Mouse (Mus musculus) G1E (cell line): ENCODE measurements around the gene St8sia1. TPM values are rescaled to one million over a fixed set of nuclear protein-coding genes. Genes with fewer than 3 reads are reported as not detected.

ENCODE experiments used
- ATAC-seq: 2 replicates; pipeline ENCODE4 v1.8.0; 2016; ENCODE audit warnings: mild to moderate bottlenecking; ENCODE audit not compliant: insufficient number of reproducible peaks, poor library complexity, low FRiP score, severe bottlenecking; ENCODE audit errors: extremely low read depth
- DNase-seq: peaks from one replicate; pipeline ENCODE4 v3.0.0; 2012; ENCODE audit warnings: low spot score
- H3K27me3 ChIP-seq: 2 replicates; pipeline ENCODE4 v1.6.1; 2012; ENCODE audit warnings: mild to moderate bottlenecking, low read length, inconsistent platforms; ENCODE audit not compliant: insufficient read depth
- H3K36me3 ChIP-seq: replicated peaks from 2 replicates; pipeline ENCODE3; 2012; ENCODE audit warnings: mild to moderate bottlenecking, inconsistent platforms
- H3K4me1 ChIP-seq: 2 replicates; pipeline ENCODE4 v1.6.1; 2012; ENCODE audit warnings: low read depth, low read length, inconsistent platforms, mixed read lengths; ENCODE audit not compliant: insufficient read depth
- H3K4me3 ChIP-seq: 2 replicates; pipeline ENCODE4 v1.5.1; 2012; ENCODE audit warnings: low read depth, mild to moderate bottlenecking, inconsistent platforms, low read length, moderate library complexity, mixed read lengths
- H3K9me3 ChIP-seq: replicated peaks from 2 replicates; pipeline ENCODE4 v1.6.1; 2012; ENCODE audit warnings: inconsistent platforms
- CTCF ChIP-seq: IDR thresholded peaks from 2 replicates; pipeline ENCODE4 v1.5.1; 2012; ENCODE audit warnings: low read depth, low read length, inconsistent platforms, mixed read lengths
- GATA1 ChIP-seq: IDR thresholded peaks from 2 replicates; pipeline ENCODE4 v1.6.1; 2012; ENCODE audit warnings: borderline replicate concordance, low read length, inconsistent platforms, mixed read lengths
- GATA2 ChIP-seq: IDR thresholded peaks from 2 replicates; pipeline ENCODE4 v1.6.1; 2012; ENCODE audit warnings: low read depth, low read length, inconsistent platforms, borderline replicate concordance
- POLR2AphosphoS5 ChIP-seq: IDR thresholded peaks from 2 replicates; pipeline ENCODE4 v1.6.1; 2012; ENCODE audit warnings: low read depth, low read length, inconsistent platforms; ENCODE audit not compliant: insufficient replicate concordance
- TAL1 ChIP-seq: conservative IDR thresholded peaks from 2 replicates; pipeline ENCODE4 v1.6.1; 2012; ENCODE audit warnings: low read depth, low read length, inconsistent platforms, mixed read lengths
- polyA plus RNA-seq: library from polyadenylated mRNA; stranded (reverse); fragments of >175 nt; gene quantifications from 2 replicates; pipeline ENCODE4 v1.2.3, GENCODE M21; 2012
- total RNA-seq, 2 experiments: library from RNA; stranded (forward) in 1 of 2; stranded (reverse) in 1 of 2; fragments of 200-1000 nt in 1 of 2; fragments of >200 nt in 1 of 2; fragmentation: Nextera tagmentation in 1 of 2; gene quantifications; 2 replicates each; pipeline ENCODE4 v1.2.3; 2014 to 2017

St8sia1 gene
- total and polyA plus RNA-seq, 3 experiments, result 0.11 TPM; not detected in 2

DNA sequence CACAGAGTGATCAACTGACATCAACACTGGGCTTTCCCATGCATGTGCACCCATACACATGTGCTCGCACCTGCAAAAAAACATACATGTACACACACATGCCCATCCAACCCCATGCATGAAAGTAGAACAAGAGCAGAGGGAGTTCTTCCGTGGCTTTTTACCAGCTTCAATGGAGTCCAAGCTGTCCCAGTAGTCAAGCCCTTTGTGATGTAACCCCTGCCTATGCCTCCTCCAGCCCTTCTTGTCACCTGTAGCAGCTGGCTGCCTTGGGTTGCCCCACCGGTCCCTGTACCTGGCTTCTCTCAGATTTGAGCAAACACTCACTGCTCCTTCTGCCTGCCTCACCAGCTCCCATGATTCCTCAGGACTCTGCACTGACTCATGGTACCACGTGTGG, 119.2 kb downstream of the St8sia1 start:
- Histone ChIP-seq H3K36me3 (no peaks in the 10 kb centered on the region), H3K4me3 (no peak overlapping the region), H3K9me3 (no peaks in the 10 kb centered on the region), H3K4me1 (no peaks in the 10 kb centered on the region), H3K27me3 (peaks cover 14% of the 10 kb centered on the region)
- ATAC-seq (no peak), DNase-seq (no peak)
- TF ChIP-seq GATA2 (no peak), GATA1 (no peak), TAL1 (no peak), POLR2AphosphoS5 (no peak)

- DNase-seq, result no peak
- no peaks in the 10 kb centered on the region for H3K9me3 ChIP-seq
- TF ChIP-seq GATA1, result no peak
- no peak for TF ChIP-seq GATA2
- TF ChIP-seq POLR2AphosphoS5, result no peak
- TF ChIP-seq CTCF, result no peak
- TF ChIP-seq TAL1, result no peak
- no peak overlapping the region for H3K4me3 ChIP-seq
- H3K27me3 ChIP-seq, result peaks cover 14% of the 10 kb centered on the region
- no peaks in the 10 kb centered on the region for H3K4me1 ChIP-seq
- H3K36me3 ChIP-seq, result no peaks in the 10 kb centered on the region
- ATAC-seq, result no peak
These were observed 120.2 kb downstream of the St8sia1 start for GRCm38 (mm10) chr6:142844061-142844460.

DNA sequence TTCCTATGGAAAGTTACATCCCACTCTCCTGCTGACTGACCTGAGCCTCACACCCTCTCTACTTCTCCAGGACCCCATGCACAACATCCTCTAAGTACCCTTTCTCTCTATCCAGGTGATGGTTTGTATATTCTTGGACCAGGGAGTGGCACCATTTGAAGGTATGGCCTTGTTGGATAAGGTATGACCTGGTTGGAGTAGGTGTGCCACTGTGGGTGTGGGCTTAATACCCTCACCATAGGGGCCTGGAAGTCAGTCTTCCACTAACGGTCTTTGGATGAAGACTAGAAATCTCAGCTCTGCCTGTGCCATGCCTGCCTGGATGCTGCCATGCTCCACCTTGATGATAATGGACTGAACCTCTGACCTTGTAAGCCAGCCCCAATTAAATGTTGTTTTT, 125.8 kb downstream of the St8sia1 start:
- Histone ChIP-seq H3K36me3 (no peaks in the 10 kb centered on the region), H3K27me3 (peaks cover 12% of the 10 kb centered on the region; the same call in 1 of the 2 replicates), H3K9me3 (no peaks in the 10 kb centered on the region), H3K4me3 (no peak overlapping the region), H3K4me1 (peaks cover 6% of the 10 kb centered on the region; the same call in 1 of the 2 replicates)
- ATAC-seq, result no peak
- no peak for DNase-seq
- TF ChIP-seq GATA1, result no peak
- no peak for TF ChIP-seq GATA2
- TF ChIP-seq POLR2AphosphoS5, result no peak
- TF ChIP-seq CTCF, result no peak

GRCm38 (mm10) chr6:142837326-142837725, 126.9 kb downstream of the St8sia1 start:
- DNase-seq (no peak), ATAC-seq (no peak)
- no peak for TF ChIP-seq GATA2
- Histone ChIP-seq H3K9me3 (no peaks in the 10 kb centered on the region), H3K27me3 (peaks cover 18% of the 10 kb centered on the region), H3K36me3 (no peaks in the 10 kb centered on the region), H3K4me1 (peaks cover 15% of the 10 kb centered on the region), H3K4me3 (no peak overlapping the region)

DNA sequence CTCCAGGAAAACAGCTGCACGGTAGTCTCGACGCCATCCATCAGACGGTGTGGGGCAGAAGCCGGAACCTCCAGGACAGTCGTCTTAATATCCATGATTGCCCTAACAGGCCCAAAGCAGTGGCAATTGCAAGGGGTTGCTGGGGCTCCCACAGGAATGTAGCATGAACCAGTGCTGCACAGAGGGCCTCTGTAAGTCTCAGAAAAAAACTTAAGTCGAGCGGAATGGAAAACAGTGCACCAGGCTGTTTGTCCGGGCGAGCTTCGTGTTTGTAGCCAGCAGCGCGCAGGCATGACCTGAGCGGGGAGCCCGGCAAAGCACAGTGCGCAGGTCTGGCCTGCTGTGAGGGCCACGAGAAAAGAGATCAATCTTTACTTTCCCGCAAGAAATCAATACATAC, 128.5 kb downstream of the St8sia1 start:
- no peak for DNase-seq
- H3K36me3 ChIP-seq, result no peaks in the 10 kb centered on the region
- TF ChIP-seq POLR2AphosphoS5, result no peak
- no peak for ATAC-seq
- H3K9me3 ChIP-seq, result no peaks in the 10 kb centered on the region
- peaks cover 31% of the 10 kb centered on the region for H3K4me1 ChIP-seq
- H3K27me3 ChIP-seq, result peaks cover 18% of the 10 kb centered on the region
- H3K4me3 ChIP-seq, result no peak overlapping the region

GRCm38 (mm10) chr6:142834911-142835310, 129.3 kb downstream of the St8sia1 start:
- no peaks in the 10 kb centered on the region for H3K9me3 ChIP-seq
- DNase-seq (no peak), ATAC-seq (no peak)
- H3K36me3 ChIP-seq, result no peaks in the 10 kb centered on the region
- H3K4me3 ChIP-seq, result no peak overlapping the region
- H3K27me3 ChIP-seq, result peaks cover 18% of the 10 kb centered on the region
- peaks cover 39% of the 10 kb centered on the region for H3K4me1 ChIP-seq
- no peak for TF ChIP-seq GATA1

DNA sequence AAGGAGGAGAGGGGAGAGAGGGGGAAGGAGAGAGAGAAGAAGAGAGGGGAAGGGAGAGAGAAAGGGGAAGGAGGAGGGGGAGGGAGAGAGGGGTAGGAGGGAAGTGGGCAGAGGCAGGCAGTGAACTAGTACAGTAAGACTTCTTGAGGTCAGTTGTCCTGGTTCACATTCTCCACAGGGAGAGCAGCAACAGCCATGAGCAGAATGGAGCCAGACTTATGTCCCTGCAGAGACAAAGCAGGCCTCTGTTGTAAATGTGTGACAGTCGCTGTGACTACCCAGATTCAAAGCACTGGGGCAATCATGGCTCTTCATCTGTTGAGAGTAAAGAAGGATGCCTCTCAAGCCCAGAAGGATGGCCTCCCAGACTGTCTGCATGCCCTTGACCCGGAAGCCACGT, 132.5 kb downstream of the St8sia1 start:
- H3K9me3 ChIP-seq, result no peaks in the 10 kb centered on the region
- H3K4me1 ChIP-seq, result peaks cover 45% of the 10 kb centered on the region
- H3K27me3 ChIP-seq, result peaks cover 17% of the 10 kb centered on the region
- DNase-seq (peak; percentile 22), ATAC-seq (peak; percentile 26)
- no peak for TF ChIP-seq POLR2AphosphoS5
- no peak for TF ChIP-seq CTCF
- TF ChIP-seq GATA2, result no peak
- no peak for TF ChIP-seq TAL1
- no peak for TF ChIP-seq GATA1
- H3K36me3 ChIP-seq, result no peaks in the 10 kb centered on the region
- peak overlapping the region; percentile 39; the same call in 1 of the 2 replicates for H3K4me3 ChIP-seq

DNA sequence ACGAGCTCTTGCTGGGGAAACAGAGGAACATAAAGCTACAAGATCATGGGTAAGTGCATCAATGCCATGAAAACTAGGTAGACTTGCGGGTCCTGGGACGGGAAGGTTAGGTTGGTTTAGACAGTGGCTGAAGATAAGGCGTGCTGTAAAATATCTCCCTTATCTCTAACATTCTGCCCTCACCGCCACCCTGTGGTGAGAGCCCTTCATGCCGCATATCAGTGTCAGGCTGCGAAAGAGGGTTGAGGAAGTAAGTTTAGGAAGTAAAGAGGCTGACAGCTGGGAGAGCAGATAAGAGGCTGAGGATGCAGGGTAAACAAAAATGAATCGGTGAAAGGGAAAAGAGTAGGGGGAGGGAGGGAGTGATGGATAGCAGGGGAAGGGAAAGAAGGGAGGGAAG, 133.0 kb downstream of the St8sia1 start:
- peak overlapping the region; percentile 39; the same call in 1 of the 2 replicates for H3K4me3 ChIP-seq
- H3K36me3 ChIP-seq, result no peaks in the 10 kb centered on the region
- H3K27me3 ChIP-seq, result peaks cover 17% of the 10 kb centered on the region
- TF ChIP-seq CTCF (0 out of 2 replicates have a peak, but pooled peaks have one; percentile 9), GATA2 (no peak), TAL1 (peak; percentile 97), POLR2AphosphoS5 (no peak), GATA1 (no peak)
- H3K4me1 ChIP-seq, result peaks cover 45% of the 10 kb centered on the region
- ATAC-seq, result peak; percentile 97
- no peaks in the 10 kb centered on the region for H3K9me3 ChIP-seq
- DNase-seq, result peak; percentile 80
